Mouse (Mus musculus) R1 (cell line): Measurements from ENCODE around the gene Cyp3a57.
"Not testable (repeated sequence)": the region's sequence is repeated elsewhere in the genome, so short reads cannot be mapped to it uniquely, and the experiment has no call there.

Experiments used
- DNase-seq: peaks from one replicate; pipeline ENCODE4 v3.0.0-alpha.2; 2018; ENCODE audit warnings: low read depth, low spot score

Cyp3a57 gene

GRCm38 (mm10) chr5:145344941-145345340 is at the start of gene Cyp3a57:
Gene Cyp3a57, plus strand, starts transcription at chr5:145345279.
- no peak for DNase-seq

- no peak for DNase-seq
Measured at GRCm38 (mm10) chr5:145300469-145300868, 44.6 kb upstream of the Cyp3a57 start.

GRCm38 (mm10) chr5:145301796-145302195 is 43.3 kb upstream of the Cyp3a57 start:
- DNase-seq: peak; percentile 91

DNA sequence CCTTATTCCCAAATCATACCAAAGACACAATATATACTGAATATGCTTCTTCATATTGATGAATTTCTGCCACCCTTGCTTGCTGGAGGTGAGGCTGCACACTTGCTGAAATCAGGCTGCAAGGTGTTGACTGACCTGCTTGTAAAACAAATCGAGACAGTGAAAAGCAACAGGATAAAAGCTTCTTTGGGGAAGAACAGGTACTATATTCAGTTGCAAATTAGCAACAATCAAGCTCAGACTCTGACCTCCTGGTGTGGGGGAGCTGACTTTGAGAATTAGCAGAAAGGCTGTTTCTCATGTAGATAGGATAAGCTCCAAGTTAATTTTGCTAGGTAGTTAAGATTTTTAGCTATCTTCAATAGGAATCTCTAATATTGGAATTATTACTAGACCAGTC is 42.7 kb upstream of the Cyp3a57 start:
- DNase-seq: peak; percentile 89

GRCm38 (mm10) chr5:145306953-145307352 is 38.1 kb upstream of the Cyp3a57 start:
- DNase-seq: not testable (repeated sequence)

- DNase-seq: peak; percentile 90
Measured at GRCm38 (mm10) chr5:145307811-145308210, 37.3 kb upstream of the Cyp3a57 start.

DNA sequence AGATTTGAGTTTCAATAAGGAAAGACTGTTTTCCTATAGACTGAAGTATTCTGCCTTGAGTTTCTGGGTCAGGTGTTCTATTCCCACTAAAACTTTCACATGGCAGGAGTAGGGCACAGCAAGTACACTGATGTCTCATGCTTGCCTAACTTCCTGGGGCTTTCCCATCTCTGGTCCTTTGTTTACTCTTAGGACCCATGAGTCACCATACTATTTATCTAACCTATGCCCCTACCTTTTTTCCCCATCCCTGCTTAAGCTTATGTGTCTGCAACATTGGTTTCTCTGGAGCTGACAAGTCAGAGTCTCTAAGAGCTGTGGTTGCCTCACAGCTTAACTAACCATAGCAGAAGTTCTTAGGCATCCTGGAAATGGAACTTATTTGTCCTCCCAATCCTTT is 31.2 kb upstream of the Cyp3a57 start:
- no peak for DNase-seq

DNA sequence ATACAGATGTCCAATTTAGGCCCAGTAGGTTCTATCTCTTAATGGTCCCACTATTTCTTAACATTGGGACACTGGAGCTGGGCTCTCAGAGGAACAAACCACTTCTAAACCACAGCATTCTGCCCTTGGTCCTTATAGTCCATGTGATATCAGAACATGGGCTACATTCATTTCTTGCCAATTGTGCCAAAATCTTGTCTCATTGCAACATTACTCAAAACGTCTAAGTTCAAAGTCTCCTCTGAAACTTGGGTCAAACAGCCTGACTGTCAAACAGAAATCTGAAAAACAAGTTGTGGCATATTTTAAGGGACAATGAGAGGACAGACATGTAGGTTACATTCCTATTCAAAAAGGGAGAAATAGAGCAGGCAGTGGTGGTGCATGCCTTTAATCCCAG is 27.9 kb upstream of the Cyp3a57 start:
- DNase-seq: no peak

GRCm38 (mm10) chr5:145338756-145339155 is 6.3 kb upstream of the Cyp3a57 start:
- not testable (repeated sequence) for DNase-seq

GRCm38 (mm10) chr5:145349697-145350096 is 4.6 kb downstream of the Cyp3a57 start:
- no peak for DNase-seq

GRCm38 (mm10) chr5:145353081-145353480 is 8.0 kb downstream of the Cyp3a57 start:
- DNase-seq: no peak

DNA sequence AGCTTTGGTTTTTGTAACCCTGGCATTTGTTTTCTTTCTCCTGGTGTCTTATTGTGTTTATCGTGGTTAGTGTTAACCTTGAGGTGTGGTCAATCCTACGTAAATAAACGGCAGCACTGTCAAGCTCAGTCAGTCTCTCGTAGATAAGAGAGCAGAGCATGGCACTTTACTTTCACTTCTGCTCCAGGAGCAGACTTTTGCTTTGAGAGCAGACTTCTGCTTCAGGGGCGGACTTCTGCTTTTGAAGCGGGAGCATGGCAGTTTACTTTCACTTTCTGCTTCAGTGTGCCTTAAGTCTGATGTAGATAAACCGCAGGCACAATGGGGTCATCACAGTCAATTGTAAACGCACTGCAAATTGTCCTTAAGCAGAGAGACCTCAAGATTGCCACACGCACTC is 70.3 kb downstream of the Cyp3a57 start:
- not testable (repeated sequence) for DNase-seq

GRCm38 (mm10) chr5:145422287-145422686 is 77.2 kb downstream of the Cyp3a57 start:
- DNase-seq: no peak

DNA sequence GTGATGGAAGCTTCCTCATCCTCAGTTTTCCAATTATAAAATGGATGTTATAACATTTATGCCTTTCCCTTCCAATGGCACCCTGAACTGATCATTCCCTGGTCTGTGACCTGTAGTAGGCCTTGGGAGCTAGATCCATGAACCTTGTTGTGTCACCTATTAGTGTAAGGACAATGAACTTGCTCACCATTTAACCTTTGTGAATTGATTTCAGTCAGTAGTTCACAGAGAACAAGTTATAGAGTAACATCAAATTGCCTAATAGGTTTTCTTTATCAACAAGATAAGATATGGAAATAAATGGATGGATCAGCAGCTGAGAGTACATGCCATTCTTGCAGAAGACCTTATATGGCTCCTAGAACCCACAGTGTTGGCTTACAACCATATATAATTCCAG is 85.9 kb downstream of the Cyp3a57 start:
- no peak for DNase-seq

GRCm38 (mm10) chr5:145433688-145434087 is 88.6 kb downstream of the Cyp3a57 start:
- DNase-seq: no peak
